Mouse (Mus musculus): Measurements from ENCODE around the gene Ccdc9.

- TF ChIP-seq CTCF (IDR thresholded peaks at IDR 0.05; ENCODE audit: low read depth, low read length), result no peak
- no peak for TF ChIP-seq POLR2A (IDR thresholded peaks at IDR 0.05; ENCODE audit: extremely low read depth, insufficient read depth, low read length)
Measured at GRCm38 (mm10) chr7:16240978-16241303, 45.7 kb downstream of the Ccdc9 start.

Measured in liver, adult 2 months (tissue).